Mouse (Mus musculus): ENCODE results near the gene Hnrnpl. TPM values are rescaled to one million over a fixed set of nuclear protein-coding genes. Genes with fewer than 3 reads are reported as not detected.

Hnrnpl gene
- total and polyA plus RNA-seq, 3 experiments: 296 to 645 (median 371) TPM

DNA sequence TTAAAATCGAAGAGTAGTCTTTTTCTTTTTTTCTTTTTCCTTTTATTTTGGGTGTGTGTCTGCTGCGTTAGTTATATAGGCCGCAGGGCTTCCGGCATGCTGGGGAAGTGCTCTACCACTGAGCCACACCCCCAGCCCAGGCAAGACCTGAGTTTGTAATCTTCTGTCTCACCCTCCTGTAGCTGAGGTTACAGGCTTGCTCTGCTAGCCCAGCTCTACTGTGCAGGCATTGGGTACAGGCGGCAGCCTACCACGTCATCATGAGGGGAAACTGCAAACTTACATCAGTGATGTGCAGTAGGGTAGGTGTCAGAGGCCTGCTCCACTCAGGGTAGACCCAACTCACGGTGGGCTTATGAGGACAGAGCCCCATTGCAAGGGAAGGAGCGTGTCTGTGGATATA lies 27.1 kb upstream of the Hnrnpl start:
- in situ Hi-C loops (cut with MboI; ENCODE audit: low pct_ligation_motif_present, low pct_unique_long_range_greater_than_20kb, low sequenced_read_pairs): loop anchor here (25.0 kb wide), 1 partner anchor 256 kb away; no protein-coding TSS in a partner anchor
- Histone ChIP-seq H3K4me3 (replicated peaks in 1 of 3; ENCODE audit: low read depth in 2 of 3, low read length in 2 of 3, poor library complexity in 1 of 3) (peak overlapping the region; percentile 20 to 31 (median 27)), H3K27me3 (replicated peaks) (no peaks in the 10 kb centered on the region), H3K4me2 (ENCODE audit: insufficient read depth, low read depth, poor library complexity, severe bottlenecking) (peak overlapping the region; percentile 56), H3K27ac (ENCODE audit: insufficient read depth, low read depth) (peak overlapping the region; percentile 99), H3K9me3 (replicated peaks; ENCODE audit: low read length) (no peaks in the 10 kb centered on the region), H3K36me3 (replicated peaks in 1 of 2; ENCODE audit: control insufficient read depth in 1 of 2, insufficient read depth in 1 of 2, low read length in 1 of 2) (peaks cover 34 to 71% of the 10 kb centered on the region in 2 experiments), H3K79me2 (replicated peaks; ENCODE audit: control insufficient read depth, extremely low read depth, insufficient read depth, poor library complexity, severe bottlenecking) (no peaks in the 10 kb centered on the region), H3K9ac (ENCODE audit: insufficient read depth, low read depth) (peak overlapping the region; percentile 64), H3K4me1 (ENCODE audit: control insufficient read depth in 1 of 2, insufficient read depth in 2 of 2) (peaks cover 37 to 74% of the 10 kb centered on the region in 2 experiments)
- dilution Hi-C loops (cut with MboI; ENCODE audit: extremely low pct_ligation_motif_present, extremely low pct_unique_long_range_greater_than_20kb, low sequenced_read_pairs): no loop called here
- no peak for TF ChIP-seq MAFK (IDR thresholded peaks at IDR 0.05; ENCODE audit: insufficient replicate concordance, low read length)
- 0 out of 2 replicates have a peak, but pooled peaks have one; percentile 13 for TF ChIP-seq TCF12 (IDR thresholded peaks at IDR 0.05; ENCODE audit: low read depth, low read length)
- TF ChIP-seq SIN3A (IDR thresholded peaks at IDR 0.05; ENCODE audit: low read length): peak; percentile 52
- TF ChIP-seq CTCF (conservative IDR thresholded peaks at IDR 0.05 in 1 of 2, IDR thresholded peaks at IDR 0.05 in 1 of 2; ENCODE audit: low read depth in 2 of 2, low read length in 2 of 2): no peak
- TF ChIP-seq MAX (IDR thresholded peaks at IDR 0.05; ENCODE audit: low read length): peak; percentile 70
- peak; percentile 76 for TF ChIP-seq ELF1 (IDR thresholded peaks at IDR 0.05; ENCODE audit: low read depth, low read length)
- TF ChIP-seq MEF2A (IDR thresholded peaks at IDR 0.05; ENCODE audit: borderline replicate concordance, low read depth, low read length): no peak
- TF ChIP-seq E2F4 (IDR thresholded peaks at IDR 0.05; ENCODE audit: insufficient replicate concordance, low read depth, low read length): no peak
- TF ChIP-seq ZNF384 (IDR thresholded peaks at IDR 0.05; ENCODE audit: low read depth, low read length): no peak
- TF ChIP-seq MXI1 (IDR thresholded peaks at IDR 0.05; ENCODE audit: low read depth, low read length): peak; percentile 58
- TF ChIP-seq ZMIZ1 (IDR thresholded peaks at IDR 0.05; ENCODE audit: low read depth, low read length): no peak
- TF ChIP-seq TBP (conservative IDR thresholded peaks at IDR 0.05; ENCODE audit: low read depth, low read length): 0 out of 2 replicates have a peak, but pooled peaks have one; percentile 37
- no peak for TF ChIP-seq JUN (IDR thresholded peaks at IDR 0.05; ENCODE audit: insufficient read depth, low read depth, low read length)
- TF ChIP-seq POLR2A (IDR thresholded peaks at IDR 0.05; ENCODE audit: low read depth, low read length): peak; percentile 53
- TF ChIP-seq BHLHE40 (IDR thresholded peaks at IDR 0.05; ENCODE audit: low read depth, low read length): no peak
- TF ChIP-seq ZKSCAN1 (IDR thresholded peaks at IDR 0.05; ENCODE audit: borderline replicate concordance, low read depth, low read length): no peak
- TF ChIP-seq ZC3H11A (IDR thresholded peaks at IDR 0.05; ENCODE audit: low read depth, low read length): no peak
- TF ChIP-seq POLR2AphosphoS2 (IDR thresholded peaks at IDR 0.05; ENCODE audit: low read depth, low read length): 0 out of 2 replicates have a peak, but pooled peaks have one; percentile 12
- TF ChIP-seq NELFE (IDR thresholded peaks at IDR 0.05; ENCODE audit: low read depth, low read length): peak; percentile 48; the same call in 1 of the 2 replicates
- TF ChIP-seq HCFC1 (IDR thresholded peaks at IDR 0.05; ENCODE audit: low read depth, low read length): 0 out of 2 replicates have a peak, but pooled peaks have one; percentile 20
- no peak; the same call in 1 of the 2 replicates for TF ChIP-seq MYC (IDR thresholded peaks at IDR 0.05; ENCODE audit: low read depth, low read length)
- TF ChIP-seq NRF1 (IDR thresholded peaks at IDR 0.05; ENCODE audit: low read depth, low read length): no peak
- DNase-seq (ENCODE audit: extremely low read depth): peak; percentile 85

Data from CH12.LX (cell line).